Mouse (Mus musculus) stomach, embryonic 14.5 days (tissue): Measurements from ENCODE around the gene 4930402H24Rik. TPM values are rescaled to one million over a fixed set of nuclear protein-coding genes. Genes with fewer than 3 reads are reported as not detected.

ENCODE experiments used
- ATAC-seq: fragments of 200-750 bp; cut with Nextera tagmentation; 2 replicates; pipeline ENCODE4 v1.8.0; 2017; ENCODE audit warnings: low read depth, moderate TSS enrichment; ENCODE audit not compliant: insufficient number of reproducible peaks, insufficient read depth, low FRiP score
- H3K27ac ChIP-seq: fragments of 300-500 bp; sonication (generic); 2 replicates; pipeline ENCODE4 v1.5.1; 2014; ENCODE audit warnings: mild to moderate bottlenecking, low read length, moderate library complexity, mixed read lengths
- H3K27me3 ChIP-seq: fragments of 300-500 bp; sonication (generic); 2 replicates; pipeline ENCODE4 v1.6.1; 2014; ENCODE audit warnings: low read length, control low read depth, mixed read lengths; ENCODE audit not compliant: control insufficient read depth, insufficient read depth
- H3K36me3 ChIP-seq: fragments of 300-500 bp; sonication (generic); 2 replicates; pipeline ENCODE4 v1.6.1; 2014; ENCODE audit warnings: mild to moderate bottlenecking, control low read depth, low read length, moderate library complexity, mixed read lengths; ENCODE audit not compliant: control insufficient read depth, insufficient read depth
- H3K4me1 ChIP-seq: fragments of 300-500 bp; sonication (generic); 2 replicates; pipeline ENCODE4 v1.6.1; 2014; ENCODE audit warnings: low read length, control low read depth, mixed read lengths; ENCODE audit not compliant: control insufficient read depth, insufficient read depth
- H3K4me2 ChIP-seq: fragments of 300-500 bp; sonication (generic); replicated peaks from 2 replicates; pipeline ENCODE4 v1.6.1; 2014; ENCODE audit warnings: low read depth, low read length, control low read depth
- H3K4me3 ChIP-seq: fragments of 300-500 bp; sonication (generic); 2 replicates; pipeline ENCODE4 v1.5.1; 2014; ENCODE audit warnings: low read depth, low read length, control low read depth
- H3K9ac ChIP-seq: fragments of 300-500 bp; sonication (generic); replicated peaks from 2 replicates; pipeline ENCODE4 v1.6.1; 2014; ENCODE audit warnings: low read depth, mild to moderate bottlenecking, control low read depth, low read length, moderate library complexity, mixed read lengths
- H3K9me3 ChIP-seq: fragments of 300-500 bp; sonication (generic); 2 replicates; pipeline ENCODE4 v1.6.1; 2016; ENCODE audit warnings: low read depth, low read length, control low read depth; ENCODE audit not compliant: control insufficient read depth
- WGBS: fragments of 180-500 bp; shearing (Covaris S2); extraction: QIAGEN DNeasy Blood & Tissue Kit; methylation state at CpG from one replicate; pipeline ENCODE4 v1.1.7; 2014; 5-methylcytosine and 5-hydroxymethylcytosine counted together
- polyA plus RNA-seq: library from polyadenylated mRNA; unstranded; fragments of >200 nt; fragmentation: Nextera tagmentation; extraction: Ambion mirVana; gene quantifications from 2 replicates; pipeline ENCODE4 v1.2.1, GENCODE M21; 2014

4930402H24Rik gene
- polyA plus RNA-seq, 1 experiment from 2014 or later = 42.6 TPM

DNA sequence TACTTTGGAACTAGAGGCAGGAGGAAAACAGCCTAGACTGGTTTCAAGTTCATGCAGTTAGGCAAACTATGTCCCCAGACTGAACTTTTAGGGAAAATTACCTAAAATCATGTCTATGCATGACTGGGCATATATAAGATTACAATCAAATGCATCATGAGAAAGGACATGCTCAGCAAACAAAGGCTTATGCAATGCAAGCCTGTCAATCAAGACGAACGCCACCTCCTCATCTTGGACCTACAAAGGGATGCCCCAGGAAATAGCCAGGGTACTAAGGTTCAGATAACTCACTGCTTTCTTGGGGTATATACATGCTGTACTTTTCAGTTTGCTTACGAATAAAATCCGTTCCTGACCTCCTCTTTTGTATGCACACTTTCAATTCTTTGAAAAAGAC lies 57.9 kb downstream of the 4930402H24Rik start:
- 79% methylated on average over 4 of the region's 4 CpGs for WGBS

DNA sequence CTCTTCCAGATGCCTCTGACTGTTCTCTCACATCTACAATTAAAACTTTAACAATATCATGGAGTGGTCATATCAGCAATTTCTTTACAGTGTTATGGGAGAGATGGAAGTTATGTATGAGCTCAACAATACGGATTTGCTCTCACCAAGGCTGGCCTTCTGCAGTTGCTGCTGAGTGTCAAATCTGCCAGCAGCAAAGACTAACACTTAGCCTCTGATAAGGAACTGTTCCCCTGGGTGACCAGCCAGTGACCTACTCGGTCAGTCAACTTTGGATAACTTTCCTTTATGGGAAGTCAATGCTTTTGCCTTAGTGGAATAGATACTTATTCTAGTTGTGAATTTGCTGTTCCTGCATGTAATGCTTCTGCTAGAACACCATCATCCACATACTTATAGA lies 62.6 kb downstream of the 4930402H24Rik start:
- H3K4me1 ChIP-seq = peaks cover 4% of the 10 kb centered on the region; the same call in 1 of the 2 replicates
- H3K27me3 ChIP-seq = no peaks in the 10 kb centered on the region
- WGBS = 46% methylated on average over 2 of the region's 2 CpGs
- no peaks in the 10 kb centered on the region for H3K36me3 ChIP-seq
- H3K27ac ChIP-seq = no peak overlapping the region
- H3K4me3 ChIP-seq = no peak overlapping the region
- no peak overlapping the region for H3K4me2 ChIP-seq
- H3K9ac ChIP-seq = no peak overlapping the region
- H3K9me3 ChIP-seq = no peaks in the 10 kb centered on the region
- ATAC-seq = no peak

More for the DNA sequence above, 57.9 kb downstream of the 4930402H24Rik start:
- no peaks in the 10 kb centered on the region for H3K9me3 ChIP-seq
- H3K36me3 ChIP-seq = no peaks in the 10 kb centered on the region
- H3K27me3 ChIP-seq = no peaks in the 10 kb centered on the region
- no peaks in the 10 kb centered on the region for H3K4me1 ChIP-seq
- no peak overlapping the region for H3K9ac ChIP-seq
- no peak for ATAC-seq
- H3K4me2 ChIP-seq = no peak overlapping the region
- no peak overlapping the region for H3K27ac ChIP-seq
- H3K4me3 ChIP-seq = no peak overlapping the region

DNA sequence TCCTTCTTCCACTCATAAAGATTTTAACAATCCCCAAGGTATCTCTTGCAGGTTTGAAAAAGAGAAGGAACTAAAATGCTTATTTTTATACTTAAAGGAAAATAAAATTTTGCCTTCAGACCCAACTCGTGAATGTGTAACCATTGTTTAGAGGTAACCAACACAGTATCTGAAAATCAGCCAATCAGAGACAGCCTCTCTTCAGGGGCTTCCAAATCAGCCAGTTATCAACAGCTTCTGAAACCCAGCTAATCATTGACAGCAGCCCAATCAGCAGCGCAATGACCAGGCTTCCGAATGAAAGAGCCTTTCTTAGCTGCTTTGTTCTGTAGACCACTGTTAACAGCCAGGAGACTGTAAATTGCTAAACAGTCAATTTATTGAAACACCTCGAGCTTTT lies 65.4 kb downstream of the 4930402H24Rik start:
- Histone ChIP-seq H3K9me3 (no peaks in the 10 kb centered on the region), H3K9ac (no peak overlapping the region), H3K27ac (peak overlapping the region; percentile 87; the same call in 1 of the 2 replicates), H3K4me3 (peak overlapping the region; percentile 85), H3K4me2 (peak overlapping the region; percentile 91), H3K36me3 (no peaks in the 10 kb centered on the region), H3K27me3 (no peaks in the 10 kb centered on the region), H3K4me1 (peaks cover 8% of the 10 kb centered on the region)
- peak; percentile 35; the same call in 1 of the 2 replicates for ATAC-seq
- WGBS = 14% methylated on average over 4 of the region's 4 CpGs

DNA sequence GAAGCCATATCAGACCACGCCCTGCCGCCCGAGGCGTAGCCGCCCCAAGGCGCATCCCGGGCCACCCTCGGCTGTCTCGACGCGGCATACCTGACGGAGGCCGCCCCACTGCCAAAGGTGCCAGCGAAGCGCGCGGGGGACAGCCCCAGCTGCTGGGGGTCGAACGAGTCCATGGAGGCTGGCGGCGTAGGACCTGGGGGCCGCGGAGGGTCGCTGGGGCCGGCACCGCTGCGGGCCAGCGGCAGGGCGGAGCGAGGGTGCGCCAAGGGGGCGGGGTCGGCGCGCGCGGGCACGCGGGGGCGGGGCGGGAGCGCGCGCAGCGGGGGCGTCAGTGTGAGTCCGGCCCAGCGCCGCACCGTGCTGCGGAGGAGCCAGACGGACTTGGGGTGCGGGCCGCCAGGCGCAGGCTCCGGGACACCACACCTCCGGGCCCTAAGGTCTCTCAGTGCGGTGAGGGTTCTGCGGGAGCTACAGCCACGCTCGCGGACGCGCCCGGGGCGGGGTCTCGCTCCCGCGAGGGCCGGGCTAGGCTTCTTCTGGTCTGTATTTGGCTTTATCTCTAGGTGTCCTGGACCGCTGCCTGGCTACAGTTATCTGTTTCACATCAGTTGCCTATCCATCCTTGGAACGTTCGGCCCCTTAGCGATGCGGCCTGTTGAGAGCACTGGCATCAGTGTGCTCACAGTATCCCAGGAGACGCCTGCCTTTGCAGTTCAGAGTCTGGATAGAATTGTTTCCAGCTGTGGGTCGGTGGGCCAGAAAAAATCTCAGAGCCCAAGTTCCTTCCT lies 66.1 kb downstream of the 4930402H24Rik start:
- Histone ChIP-seq H3K9ac (peak overlapping the region; percentile 83), H3K27ac (peak overlapping the region; percentile 87), H3K9me3 (no peaks in the 10 kb centered on the region), H3K4me2 (peak overlapping the region; percentile 91), H3K4me1 (peaks cover 8% of the 10 kb centered on the region), H3K36me3 (no peaks in the 10 kb centered on the region), H3K27me3 (no peaks in the 10 kb centered on the region), H3K4me3 (peak overlapping the region; percentile 85)
- under 1% methylated on average over 70 of the region's 77 CpGs for whole genome bisulfite sequencing
- ATAC-seq = peak; percentile 89

DNA sequence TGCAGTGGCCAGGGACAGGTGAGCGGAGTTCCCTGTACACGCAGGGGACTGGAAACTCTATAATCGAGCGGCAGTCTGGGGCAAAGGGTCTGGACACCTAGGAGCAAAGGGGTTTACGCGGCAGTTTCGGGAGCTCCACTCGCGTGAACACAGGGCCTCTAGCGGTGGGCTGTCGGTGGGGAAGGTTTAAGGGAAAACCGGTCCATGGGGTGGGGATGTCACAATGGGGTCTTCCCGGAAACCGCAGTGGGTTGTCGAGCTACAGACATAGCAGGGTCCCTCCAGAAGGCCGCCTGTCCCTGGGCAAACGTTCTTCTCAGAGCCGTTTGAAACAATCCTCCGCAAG lies 66.7 kb downstream of the 4930402H24Rik start:
- under 1% methylated on average over 19 of the region's 19 CpGs for WGBS

DNA sequence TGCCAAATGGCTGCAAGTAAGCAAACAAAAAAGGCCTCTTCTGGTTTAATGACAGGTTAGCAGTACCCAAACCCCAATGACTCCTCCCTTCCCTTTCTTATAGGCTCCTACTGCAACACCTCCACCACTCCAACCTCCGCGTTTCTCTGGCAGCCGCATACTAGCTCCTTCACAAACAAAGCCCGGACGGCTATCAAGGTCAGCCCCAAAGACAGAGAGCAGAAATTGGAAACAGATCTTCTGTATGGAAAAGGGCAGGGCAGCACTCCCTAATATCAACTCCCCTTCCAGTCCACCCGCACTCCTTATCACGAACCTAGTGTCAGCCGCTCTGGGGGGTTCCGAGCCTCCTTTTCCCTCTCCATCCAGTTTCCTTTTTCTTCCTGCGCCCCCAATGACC lies 67.1 kb downstream of the 4930402H24Rik start:
- Histone ChIP-seq H3K9me3 (no peaks in the 10 kb centered on the region), H3K9ac (peak overlapping the region; percentile 83), H3K27ac (peak overlapping the region; percentile 87; the same call in 1 of the 2 replicates), H3K27me3 (no peaks in the 10 kb centered on the region), H3K4me1 (peaks cover 8% of the 10 kb centered on the region), H3K36me3 (no peaks in the 10 kb centered on the region), H3K4me3 (peak overlapping the region; percentile 85), H3K4me2 (peak overlapping the region; percentile 91)
- 3% methylated on average over 10 of the region's 10 CpGs for WGBS
- ATAC-seq = no peak

More for the DNA sequence above, 66.7 kb downstream of the 4930402H24Rik start:
- Histone ChIP-seq H3K4me3 (peak overlapping the region; percentile 85), H3K36me3 (no peaks in the 10 kb centered on the region), H3K9me3 (no peaks in the 10 kb centered on the region), H3K4me1 (peaks cover 8% of the 10 kb centered on the region), H3K9ac (peak overlapping the region; percentile 83), H3K27ac (peak overlapping the region; percentile 87), H3K27me3 (no peaks in the 10 kb centered on the region), H3K4me2 (peak overlapping the region; percentile 91)
- no peak for ATAC-seq

DNA sequence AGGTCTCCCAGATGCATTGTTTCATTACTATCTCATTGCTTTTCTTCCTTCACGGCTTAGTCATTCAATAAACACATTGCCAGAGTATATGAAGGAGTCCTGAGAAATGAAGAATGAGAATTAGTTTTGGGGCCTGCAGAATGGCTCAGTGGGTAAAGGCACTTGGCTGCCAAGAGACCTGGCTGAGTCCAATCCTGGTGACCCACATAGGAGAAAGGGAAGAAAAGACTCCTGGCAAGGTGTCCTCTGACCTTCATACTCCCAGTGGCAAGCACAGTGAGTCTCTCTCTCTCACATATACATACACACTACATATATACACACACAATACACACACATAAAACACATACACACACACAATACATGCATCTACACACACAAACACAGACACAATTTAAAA lies 68.1 kb downstream of the 4930402H24Rik start:
- Histone ChIP-seq H3K4me3 (no peak overlapping the region), H3K4me1 (peaks cover 8% of the 10 kb centered on the region), H3K27me3 (no peaks in the 10 kb centered on the region), H3K36me3 (no peaks in the 10 kb centered on the region; the same call in 1 of the 2 replicates), H3K27ac (no peak overlapping the region), H3K4me2 (peak overlapping the region; percentile 91; the same call in 1 of the 2 replicates), H3K9ac (no peak overlapping the region), H3K9me3 (no peaks in the 10 kb centered on the region)
- 57% methylated on average over 1 of the region's 1 CpGs for WGBS
- ATAC-seq = no peak

DNA sequence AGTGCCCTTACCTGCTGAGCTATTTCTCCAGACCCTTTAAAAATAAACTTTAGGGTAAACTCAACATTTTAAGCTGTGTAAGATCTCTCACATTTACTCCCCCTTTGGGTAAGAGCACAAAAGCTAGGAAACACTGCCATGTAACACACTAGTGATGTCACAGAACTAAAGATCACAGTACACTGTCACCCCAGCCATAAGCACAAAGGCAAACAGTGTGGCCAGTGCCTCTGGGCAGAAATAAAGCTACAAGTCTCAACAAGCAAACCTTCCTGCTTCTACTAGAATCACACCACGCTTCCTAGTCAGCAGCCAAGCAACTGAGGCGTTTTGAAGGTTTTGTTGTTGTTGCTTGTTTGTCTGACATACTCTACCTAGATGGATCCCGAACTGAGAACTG lies 72.5 kb downstream of the 4930402H24Rik start:
- no peak overlapping the region for H3K9ac ChIP-seq
- no peak overlapping the region for H3K4me2 ChIP-seq
- ATAC-seq = no peak
- no peak overlapping the region for H3K4me3 ChIP-seq
- H3K36me3 ChIP-seq = no peaks in the 10 kb centered on the region; the same call in 1 of the 2 replicates
- H3K9me3 ChIP-seq = no peaks in the 10 kb centered on the region
- 70% methylated on average over 3 of the region's 3 CpGs for WGBS
- peaks cover 3% of the 10 kb centered on the region; the same call in 1 of the 2 replicates for H3K4me1 ChIP-seq
- H3K27ac ChIP-seq = no peak overlapping the region
- H3K27me3 ChIP-seq = no peaks in the 10 kb centered on the region
